Mouse (Mus musculus): ENCODE results near the gene Exd2.
A peak's percentile ranks its signal among the peaks of the same experiment; 100 is the strongest.
"Not testable (repeated sequence)": the region's sequence is repeated elsewhere in the genome, so short reads cannot be mapped to it uniquely, and the experiment has no call there.

The Exd2 gene

DNA sequence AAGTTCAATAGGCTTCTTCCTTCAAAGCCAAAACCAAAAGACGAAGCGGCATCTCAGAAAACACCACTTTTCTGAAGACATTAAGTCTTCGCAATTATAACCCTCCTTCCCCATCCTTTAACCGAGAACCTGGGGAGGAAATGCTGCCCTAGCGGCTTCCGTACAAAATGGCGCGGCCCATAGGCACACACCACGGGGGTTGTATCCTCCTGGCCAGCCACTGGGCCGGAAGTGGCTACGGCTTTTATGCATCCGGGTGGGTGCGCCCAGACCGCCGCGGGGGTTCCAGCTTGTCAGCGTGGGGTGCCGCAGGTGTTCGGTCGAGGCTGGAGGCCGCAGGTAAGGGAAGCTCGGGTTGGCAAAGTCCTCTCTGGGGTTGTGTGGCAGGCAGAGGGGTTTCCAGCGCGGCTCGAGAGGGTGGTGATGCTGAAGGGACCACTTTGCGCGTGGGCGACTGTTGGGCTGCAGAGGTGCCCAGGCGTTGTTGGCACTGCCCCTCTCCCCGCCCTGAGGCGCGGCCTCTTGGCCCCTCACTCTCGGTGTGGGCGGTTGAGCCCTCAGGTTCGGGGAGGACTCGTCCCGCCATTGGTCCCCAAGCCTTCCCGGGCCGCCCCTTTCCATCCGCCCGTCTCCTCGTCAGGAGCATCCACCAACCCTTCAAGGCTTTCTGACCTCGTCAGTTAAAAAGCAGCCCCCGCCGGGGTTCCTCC is at the start of gene Exd2:
Gene Exd2, plus strand, starts transcription at position 154 of the 710 bp plus-strand sequence.
- peak; percentile 97 for ATAC-seq (ENCODE audit: low TSS enrichment)

DNA sequence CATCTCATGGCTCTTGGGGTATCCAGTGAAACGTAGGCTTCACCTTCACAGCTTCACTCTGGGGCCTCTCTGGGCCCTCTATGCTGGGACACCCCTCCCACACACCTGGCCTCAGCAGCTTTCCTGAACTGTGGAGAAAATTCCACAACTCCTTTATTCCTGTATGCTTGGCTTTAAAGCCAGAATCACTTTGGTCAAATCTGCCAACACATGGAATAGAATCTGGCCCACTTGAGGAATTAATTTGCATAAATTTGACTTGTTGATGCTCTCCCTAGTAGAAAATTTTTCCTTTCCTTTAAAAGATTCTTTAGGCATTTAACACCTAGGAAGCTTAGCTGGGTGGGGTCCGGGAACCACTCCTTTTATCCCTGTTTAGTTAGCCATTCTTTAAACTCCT is 47.8 kb upstream of the Exd2 start:
- ATAC-seq (ENCODE audit: low TSS enrichment), result peak; percentile 96

DNA sequence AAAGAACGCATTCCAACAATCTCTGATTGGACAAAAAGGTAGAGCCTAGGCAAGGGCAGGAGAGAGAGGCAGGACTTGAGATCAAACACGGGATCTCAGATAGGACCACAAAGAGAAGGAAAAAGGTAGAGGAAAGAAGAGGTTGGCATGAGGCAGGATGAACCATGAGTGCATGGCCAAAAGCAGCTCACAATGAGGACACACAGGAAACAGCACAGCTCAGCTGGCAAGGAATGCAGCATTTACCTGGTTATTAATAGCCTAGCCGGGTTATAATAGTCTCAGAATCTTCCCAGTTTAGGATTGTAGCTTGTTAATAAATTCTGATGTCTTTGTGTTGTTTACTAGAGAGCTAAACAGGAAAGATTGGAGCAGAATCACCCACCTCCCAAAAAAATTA is 35.2 kb upstream of the Exd2 start:
- ATAC-seq (ENCODE audit: low TSS enrichment), result no peak

DNA sequence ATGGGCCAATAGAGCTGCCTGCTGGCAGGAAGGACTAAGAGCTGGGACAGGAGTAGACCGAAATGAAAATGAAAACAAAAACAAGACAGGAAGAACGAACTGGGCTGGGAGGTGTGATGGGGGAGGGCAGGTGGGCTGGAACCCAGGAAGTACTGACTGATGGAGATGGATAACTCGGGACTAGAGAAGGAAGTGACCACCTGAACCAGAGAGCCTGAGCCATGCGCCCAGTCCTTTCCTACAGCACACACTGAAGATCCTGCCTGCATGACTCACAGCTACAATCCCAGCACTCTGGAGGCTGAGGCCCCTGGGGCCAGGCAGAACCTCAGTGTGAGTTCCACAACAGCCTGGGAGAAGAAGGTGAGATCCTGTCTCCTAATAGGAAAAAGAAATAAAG is 29.6 kb upstream of the Exd2 start:
- ATAC-seq (ENCODE audit: low TSS enrichment), result no peak

DNA sequence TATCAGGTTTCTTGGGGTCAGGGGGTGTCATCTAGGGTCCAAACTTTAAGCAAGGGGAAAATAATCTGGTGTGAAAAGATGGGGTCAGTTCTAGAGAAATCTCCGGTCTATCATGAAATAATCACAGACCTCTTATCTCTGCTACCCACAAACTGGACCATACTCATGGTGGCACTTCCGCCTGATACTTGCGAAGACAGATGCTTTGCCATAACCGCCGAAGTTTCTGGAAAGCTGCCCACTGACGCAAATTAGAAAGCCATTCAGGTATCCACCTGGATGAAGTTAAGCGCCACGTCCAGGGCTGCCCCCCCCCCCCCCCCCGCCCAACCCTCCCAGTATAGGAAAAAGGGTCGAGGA is 28.3 kb upstream of the Exd2 start:
- no peak for ATAC-seq (ENCODE audit: low TSS enrichment)

DNA sequence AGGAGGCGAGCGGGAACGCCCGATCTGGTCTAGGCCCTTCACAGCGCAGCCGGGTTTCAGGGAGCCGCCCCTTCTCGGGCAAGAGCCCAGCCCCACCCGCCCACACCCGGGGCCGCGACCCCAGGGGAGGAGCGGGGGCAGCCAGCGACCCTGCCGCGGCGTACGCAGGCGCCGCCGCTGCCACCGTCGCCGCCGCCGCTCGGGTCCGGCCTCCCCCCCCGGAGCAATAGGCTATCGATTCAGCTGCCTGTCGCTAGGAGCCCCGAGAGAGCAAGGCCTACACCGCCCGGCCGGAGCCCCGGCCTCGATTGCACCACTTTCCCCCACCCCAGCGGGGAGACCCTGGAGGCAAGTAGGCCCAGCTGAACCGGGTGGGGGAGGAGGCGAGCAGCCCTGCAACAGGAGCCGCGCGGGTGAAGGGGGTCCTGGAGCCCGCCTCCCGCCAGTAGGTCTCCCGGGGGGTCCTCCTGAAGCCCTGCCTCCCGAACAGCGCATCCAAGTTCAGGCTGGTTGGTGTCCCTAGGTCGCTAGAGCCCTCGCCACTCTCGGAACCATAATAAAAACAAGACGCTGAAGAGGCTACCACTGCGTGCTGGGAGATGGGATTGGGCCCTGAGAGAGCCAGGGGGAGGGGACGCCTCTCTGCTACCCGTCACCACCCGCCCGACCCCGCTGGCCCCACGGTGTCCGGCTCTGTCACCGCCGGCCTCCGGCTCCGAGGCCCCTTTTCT is 27.8 kb upstream of the Exd2 start:
- ATAC-seq (ENCODE audit: low TSS enrichment), result peak; percentile 33

DNA sequence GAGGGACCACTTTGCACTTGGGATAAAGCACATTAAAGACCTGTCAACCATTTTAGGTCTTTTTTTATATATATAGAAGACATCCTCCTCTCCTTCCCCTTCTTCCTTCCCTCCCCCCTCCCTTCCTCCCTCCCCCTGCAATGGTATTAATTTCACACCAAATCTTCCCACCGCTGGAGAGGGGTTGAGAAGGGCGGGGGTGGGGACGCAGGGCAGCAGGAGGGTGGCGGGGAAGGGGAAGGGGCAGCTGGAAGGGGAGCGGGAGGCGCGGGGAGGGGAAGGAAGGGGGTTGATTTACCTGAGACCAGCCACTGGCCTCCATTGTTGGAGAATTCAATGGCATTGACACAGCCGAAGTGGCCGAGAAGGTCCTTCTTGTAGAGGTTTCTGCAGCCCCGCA is 27.0 kb upstream of the Exd2 start:
- ATAC-seq (ENCODE audit: low TSS enrichment), result no peak

DNA sequence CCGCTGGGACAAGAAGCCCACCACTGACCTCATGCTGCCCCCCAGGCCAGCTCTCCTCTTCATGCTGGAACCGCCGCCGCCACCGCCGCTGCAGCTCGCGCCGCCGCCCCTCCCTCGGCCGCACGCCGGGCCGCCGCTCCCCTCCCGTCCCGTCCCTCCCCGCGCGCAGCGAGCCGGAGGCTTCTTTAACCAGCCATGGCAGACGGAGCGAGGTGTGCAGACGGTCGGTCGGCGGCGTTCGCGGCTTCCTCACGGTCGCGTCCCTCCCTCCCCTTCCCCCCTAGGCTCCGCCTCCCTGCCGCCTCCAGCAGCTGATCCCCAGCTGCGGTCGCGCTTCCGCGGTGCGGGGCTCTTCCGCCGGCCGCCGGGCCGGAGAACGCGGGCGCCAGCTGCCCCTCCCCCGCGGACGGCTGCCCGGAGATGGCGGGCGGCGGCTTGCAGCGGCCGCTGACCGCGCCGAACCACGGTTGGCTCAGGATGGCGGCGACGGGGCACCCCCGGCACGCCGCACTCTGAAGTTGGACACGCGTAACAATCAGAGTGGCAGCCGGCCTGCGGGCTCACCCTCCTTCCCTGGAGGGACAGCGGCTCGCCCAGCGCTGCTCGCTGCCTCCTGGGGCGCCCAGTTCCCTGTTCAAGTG is 26.4 kb upstream of the Exd2 start, which contains the start of gene Dcaf5:
Gene Dcaf5, minus strand, starts transcription at position 266 of the 641 bp plus-strand sequence.
- ATAC-seq (ENCODE audit: low TSS enrichment), result peak; percentile 82

DNA sequence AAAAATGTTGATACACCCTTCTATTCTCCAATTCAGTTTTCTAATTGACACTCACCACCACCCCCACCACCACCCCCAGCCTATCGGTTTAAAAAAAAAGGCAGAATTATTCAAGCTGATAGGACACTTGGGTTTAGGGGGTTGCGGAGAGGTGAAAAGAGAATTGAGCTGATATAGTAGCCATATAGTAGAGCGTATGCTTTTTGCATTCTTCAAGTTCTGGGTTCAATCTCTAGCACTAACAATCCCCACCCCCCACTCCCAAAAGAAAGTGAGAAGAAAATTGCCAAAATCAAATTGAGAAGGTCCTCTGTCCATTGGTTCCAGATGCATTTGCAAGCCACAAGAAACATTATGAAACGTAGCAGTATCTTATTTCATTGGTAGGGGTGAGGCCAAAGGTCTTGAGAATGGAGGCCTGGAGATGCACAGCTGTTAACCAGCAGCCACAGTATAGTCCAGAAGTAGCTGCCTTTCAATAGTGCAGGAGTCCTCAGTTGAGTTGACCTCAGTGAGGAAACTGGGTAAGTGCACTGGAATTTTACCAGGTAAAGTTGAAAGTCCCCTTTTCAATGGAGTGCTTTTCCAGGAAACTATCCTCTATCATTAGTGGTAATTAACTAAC is 25.7 kb upstream of the Exd2 start:
- no peak for ATAC-seq (ENCODE audit: low TSS enrichment)

DNA sequence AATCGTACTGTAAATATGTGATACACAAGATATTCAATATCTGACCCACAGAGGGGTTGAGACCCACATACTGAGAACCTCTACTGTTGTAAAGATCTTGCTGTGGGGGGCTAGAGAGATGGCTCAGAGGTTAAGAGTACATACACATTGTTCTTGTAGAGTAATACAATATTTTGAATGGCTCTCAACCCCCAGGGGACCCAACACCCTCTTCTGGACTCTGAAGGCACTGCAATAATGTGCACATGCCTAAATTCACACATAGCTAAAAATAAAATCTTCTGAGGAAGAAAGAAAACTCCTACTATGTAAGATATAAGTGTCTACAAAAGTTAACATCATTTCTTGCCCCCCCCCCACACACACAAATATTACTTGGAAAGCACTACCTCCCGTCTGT is 21.9 kb upstream of the Exd2 start:
- no peak for ATAC-seq (ENCODE audit: low TSS enrichment)

DNA sequence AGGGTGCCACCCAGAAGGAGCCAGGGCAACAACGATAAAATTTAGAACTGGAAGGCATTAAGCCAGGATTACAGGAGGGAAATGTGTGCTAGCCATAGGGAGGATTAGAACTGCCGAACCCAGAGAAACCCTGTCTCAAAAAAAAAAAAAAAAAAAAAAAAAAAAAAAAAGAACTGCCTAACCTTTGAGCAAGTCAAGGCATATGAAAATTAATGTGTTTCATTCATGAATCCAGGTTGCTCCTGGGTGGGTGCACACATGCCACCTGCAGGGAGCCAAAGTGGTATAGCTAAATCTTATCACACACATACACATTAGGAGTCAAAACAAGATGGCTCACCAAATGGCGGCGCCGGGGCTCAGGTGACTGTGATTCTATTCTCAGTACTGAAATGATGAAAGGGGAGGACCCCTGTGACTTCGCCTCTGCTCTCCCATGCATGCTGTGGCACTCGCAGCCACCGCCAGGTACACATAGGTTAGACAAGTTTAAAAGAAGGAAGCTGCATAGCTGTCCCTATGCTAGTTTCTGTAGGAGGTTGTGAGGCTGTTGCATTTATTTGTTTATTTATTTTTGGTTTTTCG is 18.3 kb upstream of the Exd2 start:
- ATAC-seq (ENCODE audit: low TSS enrichment), result no peak

DNA sequence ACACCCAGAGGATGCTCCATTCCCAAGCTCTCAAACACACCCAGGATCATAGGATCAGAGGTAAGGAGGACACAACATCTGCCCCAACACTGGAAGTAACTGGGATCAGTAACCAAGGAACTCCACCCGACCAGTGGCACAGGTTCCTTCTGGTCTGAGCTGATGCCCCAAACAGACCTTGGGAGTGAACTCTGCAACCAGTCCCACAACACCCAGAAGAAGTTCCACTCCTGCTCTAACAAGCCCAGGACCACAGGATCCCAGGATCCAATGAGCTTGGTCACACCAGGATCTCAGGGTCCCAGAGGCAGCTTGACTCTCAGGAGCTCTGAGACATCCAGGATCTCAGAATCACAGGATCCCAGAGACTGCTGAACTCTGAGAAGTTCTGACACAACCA is 9.4 kb upstream of the Exd2 start:
- ATAC-seq (ENCODE audit: low TSS enrichment), result no peak

DNA sequence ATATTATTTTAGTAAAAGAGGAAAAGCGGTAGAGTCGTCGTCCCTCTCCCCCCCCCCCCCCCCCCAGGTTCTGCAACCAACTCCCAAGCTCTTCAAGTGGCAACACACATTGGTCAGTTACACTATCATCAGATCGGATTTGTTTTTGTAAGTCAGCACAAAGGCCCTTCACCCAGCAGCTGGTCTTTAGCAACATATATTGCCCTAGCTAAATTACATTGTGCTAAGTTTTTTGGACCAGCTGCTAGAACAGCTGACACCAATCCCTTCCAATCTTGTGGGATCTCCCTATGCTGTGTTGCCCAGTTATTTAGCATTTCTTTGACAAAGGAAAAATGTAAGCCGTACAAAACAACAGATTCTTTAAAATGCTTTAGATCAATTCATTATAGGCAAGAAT is 4.9 kb upstream of the Exd2 start:
- no peak for ATAC-seq (ENCODE audit: low TSS enrichment)

DNA sequence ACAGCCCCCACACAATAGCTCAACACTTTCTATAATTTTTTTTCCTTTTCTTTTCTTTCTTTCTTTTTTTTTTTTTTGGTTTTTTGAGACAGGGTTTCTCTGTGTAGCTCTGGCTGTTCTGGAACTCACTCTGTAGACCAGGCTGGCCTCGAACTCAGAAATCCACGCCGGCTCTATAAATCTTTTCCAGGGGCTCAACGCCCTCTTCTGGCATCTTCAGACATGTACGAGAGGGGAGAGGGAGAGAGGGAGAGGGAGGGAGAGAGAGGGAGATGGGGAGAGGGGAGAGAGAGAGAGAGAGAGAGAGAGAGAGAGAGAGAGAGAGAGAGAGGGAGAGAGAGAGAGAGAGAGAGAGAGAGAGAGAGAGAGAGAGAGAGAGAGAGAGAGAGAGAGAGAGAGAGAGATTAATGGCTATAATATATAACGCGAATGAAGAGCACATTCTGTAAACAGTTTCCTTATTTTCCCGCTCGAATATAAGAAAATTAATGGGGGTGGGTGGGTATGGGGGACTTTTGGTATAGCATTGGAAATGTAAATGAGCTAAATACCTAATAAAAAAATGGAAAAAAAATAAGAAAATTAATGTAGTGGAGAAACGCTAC is 501 bp upstream of the Exd2 start:
- ATAC-seq (ENCODE audit: low TSS enrichment), result not testable (repeated sequence)

DNA sequence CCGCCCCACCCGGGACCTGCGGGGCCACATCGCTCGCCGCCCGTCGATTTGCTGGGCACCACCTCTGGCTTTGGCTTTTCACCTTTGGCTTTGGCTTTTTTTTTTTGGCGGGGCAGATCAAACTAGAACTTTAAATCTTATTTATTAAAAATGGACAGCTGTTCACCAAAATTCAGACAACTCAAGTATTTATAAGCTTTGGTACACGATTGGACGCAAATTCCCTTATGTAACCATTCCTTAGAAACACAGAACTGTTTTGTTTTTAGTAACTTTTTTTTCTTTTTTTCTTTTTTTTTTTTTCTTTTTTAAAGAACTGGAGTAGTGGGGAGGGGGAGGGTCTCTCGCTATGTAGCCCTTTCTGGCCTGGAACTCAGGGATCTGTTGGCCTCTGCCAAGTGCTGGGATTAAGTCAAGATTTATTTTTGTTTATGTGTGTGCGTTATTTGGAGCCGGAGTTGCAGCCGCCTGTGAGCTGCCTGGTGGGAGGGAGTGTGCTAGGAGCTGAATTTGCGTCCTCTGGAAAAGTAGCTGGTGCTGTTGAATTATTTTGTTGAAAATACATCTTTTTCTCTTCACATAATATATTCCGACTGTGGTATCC is 873 bp downstream of the Exd2 start:
- ATAC-seq (ENCODE audit: low TSS enrichment), result no peak

DNA sequence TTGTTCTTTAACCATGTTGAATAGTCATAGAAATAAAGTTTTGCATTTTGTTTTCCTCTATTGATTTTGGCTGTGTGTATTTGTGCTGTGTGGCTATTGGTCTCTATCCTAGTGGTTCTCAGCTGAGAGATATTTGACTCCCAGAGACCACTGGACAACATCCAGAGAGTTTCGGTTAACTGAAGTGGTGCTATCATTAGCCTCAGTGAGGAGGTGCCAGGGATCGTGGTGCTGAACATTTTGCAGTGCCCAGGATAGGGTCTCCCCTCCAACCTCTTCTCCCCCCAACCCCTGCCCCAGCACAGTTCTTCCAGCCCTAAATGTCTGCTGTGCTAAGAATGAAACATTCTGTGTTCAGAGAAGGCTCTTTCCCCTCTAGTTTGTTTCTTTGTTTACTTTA is 7.3 kb downstream of the Exd2 start:
- ATAC-seq (ENCODE audit: low TSS enrichment), result no peak

DNA sequence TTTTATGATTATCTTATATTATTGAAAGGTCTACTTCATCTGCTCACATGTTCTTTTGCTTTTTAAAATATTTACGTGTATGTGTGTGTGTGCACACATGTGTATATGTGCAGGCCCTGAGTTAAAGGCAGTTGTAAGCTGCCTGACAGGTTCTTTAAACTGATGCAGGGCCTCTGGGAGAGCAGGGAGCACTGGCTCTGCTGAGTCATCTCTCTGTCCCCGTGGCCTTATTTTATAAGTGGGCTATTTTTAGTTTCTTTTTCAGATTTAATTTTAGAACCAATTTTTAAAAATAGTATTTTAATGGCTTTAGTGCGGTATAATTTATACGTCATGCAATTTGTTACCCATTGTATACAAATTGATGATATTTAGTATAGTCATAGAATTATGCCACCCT is 9.0 kb downstream of the Exd2 start:
- no peak for ATAC-seq (ENCODE audit: low TSS enrichment)

DNA sequence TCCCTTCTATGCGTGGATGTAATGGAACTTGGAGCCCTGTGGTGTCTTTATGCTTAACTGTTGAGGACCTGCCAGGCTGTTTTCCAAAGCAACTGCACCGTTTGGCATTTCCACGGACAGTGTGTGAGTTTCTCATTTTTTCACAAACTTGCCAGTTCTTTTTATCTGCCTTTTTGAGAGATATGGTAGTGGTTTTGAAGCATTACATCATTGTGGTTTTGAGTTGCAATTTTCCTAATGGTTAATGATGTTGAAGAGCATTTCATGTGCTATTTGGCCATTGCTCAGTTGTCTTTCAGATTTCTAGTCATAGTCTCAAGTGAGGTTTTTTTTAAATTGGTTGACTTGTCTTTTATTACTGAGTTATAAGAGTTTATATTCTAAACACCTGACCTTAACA is 10.8 kb downstream of the Exd2 start:
- ATAC-seq (ENCODE audit: low TSS enrichment), result no peak

DNA sequence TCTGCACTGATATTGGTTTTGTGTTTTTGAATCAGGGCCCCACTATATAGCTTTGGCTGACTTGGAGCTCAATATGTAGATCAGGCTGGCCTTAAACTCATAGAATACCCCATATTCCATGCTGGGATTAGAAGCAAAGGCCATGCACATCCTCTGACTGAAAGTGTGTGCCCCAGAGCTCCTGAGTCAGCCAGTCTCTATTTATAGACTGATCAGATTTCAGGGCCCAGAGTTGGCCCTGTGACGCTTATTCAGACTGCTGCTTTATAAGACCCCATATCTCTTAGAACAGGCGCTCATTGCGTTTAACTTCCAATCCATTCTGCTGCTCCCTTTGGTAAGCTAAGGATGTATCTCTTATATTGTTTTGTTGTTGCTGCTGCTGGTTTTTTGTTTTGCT is 17.1 kb downstream of the Exd2 start:
- ATAC-seq (ENCODE audit: low TSS enrichment), result no peak

DNA sequence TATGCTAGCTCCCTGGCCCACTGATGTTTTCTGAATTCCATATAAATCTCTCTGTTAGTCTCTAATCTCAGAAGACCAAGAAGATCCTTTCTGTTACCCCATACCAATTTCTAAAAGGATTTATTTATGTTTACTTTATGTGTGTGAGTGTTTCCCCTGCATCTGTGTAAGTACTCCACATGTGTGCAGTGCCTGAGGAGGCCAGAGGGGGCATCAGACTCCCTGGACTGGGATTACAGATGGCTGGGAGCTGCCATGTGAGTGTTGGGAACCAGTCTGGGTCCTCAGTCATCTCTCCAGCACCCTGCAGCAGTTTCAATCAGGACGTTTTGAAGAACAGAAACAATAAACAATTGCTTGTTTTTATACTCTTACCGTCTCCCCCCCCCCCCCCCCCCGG is 20.5 kb downstream of the Exd2 start:
- no peak for ATAC-seq (ENCODE audit: low TSS enrichment)

DNA sequence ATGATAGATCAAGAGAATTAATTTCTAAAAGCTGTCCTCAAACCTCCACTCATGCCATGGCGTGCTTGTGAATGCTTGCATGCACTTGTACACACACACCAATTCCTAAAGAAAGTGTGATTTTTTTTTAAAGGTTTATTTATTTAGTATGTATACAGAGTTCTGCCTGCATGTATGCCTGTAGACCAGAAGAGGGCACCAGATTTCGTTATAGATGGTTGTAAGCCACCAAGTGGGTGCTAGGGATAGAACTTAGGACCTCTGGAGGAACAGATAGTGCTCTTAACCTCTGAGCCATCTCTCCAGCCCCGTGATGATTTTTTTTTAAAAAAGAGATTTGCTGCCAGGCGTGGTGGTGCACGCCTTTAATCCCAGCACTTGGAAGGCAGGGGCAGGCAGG is 30.4 kb downstream of the Exd2 start:
- no peak for ATAC-seq (ENCODE audit: low TSS enrichment)

DNA sequence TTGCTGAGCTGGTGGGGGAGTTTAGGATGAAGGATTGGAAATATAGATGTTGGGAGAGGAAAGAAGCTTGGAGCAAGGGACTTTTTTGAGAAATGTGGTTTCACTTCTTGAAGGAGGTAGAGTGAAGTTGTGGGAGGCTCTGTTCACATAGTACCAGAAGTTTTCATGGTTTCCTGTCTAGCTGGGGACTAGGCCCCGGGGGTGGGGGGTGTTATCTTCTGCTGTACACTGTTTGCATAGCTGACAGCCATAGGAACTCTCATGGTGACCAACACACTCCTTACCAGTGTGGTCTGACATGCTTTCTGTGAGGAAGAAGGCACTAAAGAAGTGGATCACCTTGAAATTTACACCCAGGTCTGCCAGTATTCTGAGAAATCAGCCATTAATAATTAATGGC is 32.8 kb downstream of the Exd2 start:
- ATAC-seq (ENCODE audit: low TSS enrichment), result no peak

Data from frontal cortex, adult (tissue).